Mouse (Mus musculus): Measurements from ENCODE around the gene Sp3. TPM values are rescaled to one million over a fixed set of nuclear protein-coding genes. Genes with fewer than 3 reads are reported as not detected.
"Not testable (repeated sequence)": the region's sequence is repeated elsewhere in the genome, so short reads cannot be mapped to it uniquely, and the experiment has no call there.

The Sp3 gene
- polyA plus RNA-seq, 1 experiment from 2014 or later = 30.9 TPM

- H3K4me1 ChIP-seq (ENCODE audit: control insufficient read depth, low read depth, low read length); H3K27ac ChIP-seq (ENCODE audit: low read length); H3K4me2 ChIP-seq (ENCODE audit: low read depth, low read length); H3K9me3 ChIP-seq (replicated peaks; ENCODE audit: control insufficient read depth, low read length); H3K27me3 ChIP-seq (ENCODE audit: control insufficient read depth, insufficient read depth, low read depth, low read length); H3K4me3 ChIP-seq (ENCODE audit: low read depth, low read length); H3K36me3 ChIP-seq (ENCODE audit: control insufficient read depth, insufficient read depth); ATAC-seq (ENCODE audit: low read depth); H3K9ac ChIP-seq (ENCODE audit: low read depth, low read length): not testable (repeated sequence)
- 79% methylated on average over 15 of the region's 16 CpGs for WGBS (ENCODE audit: insufficient replicate concordance)
These were observed 77.2 kb downstream of the Sp3 start for GRCm38 (mm10) chr2:72902816-72903680.

- Histone ChIP-seq H3K4me2 (ENCODE audit: low read depth, low read length) (no peak overlapping the region), H3K27ac (ENCODE audit: low read length) (no peak overlapping the region), H3K9ac (ENCODE audit: low read depth, low read length) (no peak overlapping the region), H3K9me3 (replicated peaks; ENCODE audit: control insufficient read depth, low read length) (no peaks in the 10 kb centered on the region), H3K27me3 (ENCODE audit: control insufficient read depth, insufficient read depth, low read depth, low read length) (no peaks in the 10 kb centered on the region), H3K4me1 (ENCODE audit: control insufficient read depth, low read depth, low read length) (no peaks in the 10 kb centered on the region), H3K36me3 (ENCODE audit: control insufficient read depth, insufficient read depth) (no peaks in the 10 kb centered on the region), H3K4me3 (ENCODE audit: low read depth, low read length) (no peak overlapping the region)
- no peak for ATAC-seq (ENCODE audit: low read depth)
- 70% methylated on average over 2 of the region's 2 CpGs for WGBS (ENCODE audit: insufficient replicate concordance)
These were observed 81.4 kb downstream of the Sp3 start for GRCm38 (mm10) chr2:72898782-72899305.

- Histone ChIP-seq H3K27ac (ENCODE audit: low read length) (no peak overlapping the region), H3K9ac (ENCODE audit: low read depth, low read length) (no peak overlapping the region), H3K4me3 (ENCODE audit: low read depth, low read length) (no peak overlapping the region), H3K4me2 (ENCODE audit: low read depth, low read length) (no peak overlapping the region), H3K4me1 (ENCODE audit: control insufficient read depth, low read depth, low read length) (no peaks in the 10 kb centered on the region), H3K9me3 (replicated peaks; ENCODE audit: control insufficient read depth, low read length) (no peaks in the 10 kb centered on the region), H3K36me3 (ENCODE audit: control insufficient read depth, insufficient read depth) (no peaks in the 10 kb centered on the region), H3K27me3 (ENCODE audit: control insufficient read depth, insufficient read depth, low read depth, low read length) (no peaks in the 10 kb centered on the region)
- ATAC-seq (ENCODE audit: low read depth) = no peak
- WGBS (ENCODE audit: insufficient replicate concordance) = 70% methylated on average over 3 of the region's 3 CpGs
These were observed 82.0 kb downstream of the Sp3 start for GRCm38 (mm10) chr2:72898094-72898781.

GRCm38 (mm10) chr2:72889806-72890205, 90.4 kb downstream of the Sp3 start:
- Histone ChIP-seq H3K4me3 (ENCODE audit: low read depth, low read length) (no peak overlapping the region), H3K4me2 (ENCODE audit: low read depth, low read length) (no peak overlapping the region), H3K9ac (ENCODE audit: low read depth, low read length) (no peak overlapping the region), H3K36me3 (ENCODE audit: control insufficient read depth, insufficient read depth) (no peaks in the 10 kb centered on the region), H3K27ac (ENCODE audit: low read length) (no peak overlapping the region), H3K9me3 (replicated peaks; ENCODE audit: control insufficient read depth, low read length) (no peaks in the 10 kb centered on the region), H3K27me3 (ENCODE audit: control insufficient read depth, insufficient read depth, low read depth, low read length) (no peaks in the 10 kb centered on the region), H3K4me1 (ENCODE audit: control insufficient read depth, low read depth, low read length) (no peaks in the 10 kb centered on the region; the same call in 1 of the 2 replicates)
- no peak for ATAC-seq (ENCODE audit: low read depth)

Small RNAs within 50 kb of the gene (microRNA-seq; reads per million reads assigned to microRNA genes)
- gene Gm25960 = not detected

Other genes starting within 250 kb of the Sp3 start
- not detected in 2 replicates for gene Gm11084, start 6.3 kb upstream of the Sp3 start, polyA plus RNA-seq (2015; fragmentation: Nextera tagmentation; extraction: Ambion mirVana)
- gene Ola1, start 238.5 kb upstream of the Sp3 start, polyA plus RNA-seq (2015; fragmentation: Nextera tagmentation; extraction: Ambion mirVana) = 29.7 and 34.4 TPM in 2 replicates

Measured in liver, embryonic 16.5 days (tissue).